Mouse (Mus musculus) gastrocnemius, adult 8-10 months (tissue): ENCODE data around the gene 1700034J05Rik. TPM values are rescaled to one million over a fixed set of nuclear protein-coding genes. Genes with fewer than 3 reads are reported as not detected.

Experiments
- DNase-seq, 2 experiments: peaks; one replicate each; pipeline ENCODE4 v3.0.0; 2022; ENCODE audit warnings: low spot score in 2 of 2
- total RNA-seq, 4 experiments: library from RNA; stranded (reverse); gene quantifications; 2 replicates each; pipeline ENCODE4 v1.2.4; 2022

Gene 1700034J05Rik
- total RNA-seq, 4 experiments from 2014 or later, result not detected

DNA sequence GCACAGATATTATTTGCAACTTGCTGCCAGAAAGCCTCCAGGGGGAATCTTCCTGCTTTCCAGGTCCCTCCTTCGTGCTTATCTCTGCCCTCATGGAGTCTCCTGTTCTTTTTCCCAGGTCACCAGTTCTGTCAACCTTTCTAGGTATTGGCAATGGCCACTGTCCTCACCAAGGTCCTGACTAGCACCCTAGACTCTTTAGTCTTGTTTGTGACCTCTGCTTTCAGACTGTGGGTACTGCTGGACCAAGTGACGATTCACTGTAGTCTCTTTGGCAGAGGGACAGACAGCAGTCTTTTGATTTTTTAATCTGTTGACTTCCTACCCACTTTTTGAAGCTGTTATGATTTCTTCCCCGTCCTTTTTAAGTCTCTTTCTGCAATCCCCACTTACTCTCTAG lies 26.1 kb downstream of the 1700034J05Rik start:
- no peak for DNase-seq

DNA sequence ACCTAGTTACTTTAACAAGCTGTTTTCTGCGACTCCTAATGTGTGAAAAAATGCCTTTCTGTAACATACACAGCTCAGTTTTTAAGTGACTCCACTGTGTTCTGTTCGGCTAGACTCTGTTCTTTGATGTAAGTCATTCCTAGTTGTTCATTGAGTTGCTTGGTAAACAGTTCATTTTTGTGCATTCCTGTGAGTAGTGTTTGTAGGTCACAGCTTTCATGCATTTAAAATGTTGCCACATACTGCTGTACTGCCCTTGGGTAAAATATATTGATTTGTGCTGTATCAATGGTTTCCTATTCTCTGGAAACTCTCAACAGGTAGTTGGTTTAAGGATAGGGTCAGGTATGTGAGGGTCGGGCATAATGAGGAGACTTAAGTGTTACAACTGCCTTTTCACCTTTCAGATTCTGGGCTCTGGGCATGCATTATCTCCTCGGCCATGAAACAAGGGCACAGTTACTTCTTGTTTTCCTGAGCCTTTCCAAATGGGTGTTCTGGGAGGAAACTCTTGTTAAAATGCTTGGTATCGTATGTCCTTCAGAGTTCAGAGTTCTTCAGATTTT lies 27.7 kb downstream of the 1700034J05Rik start:
- DNase-seq, result no peak

DNA sequence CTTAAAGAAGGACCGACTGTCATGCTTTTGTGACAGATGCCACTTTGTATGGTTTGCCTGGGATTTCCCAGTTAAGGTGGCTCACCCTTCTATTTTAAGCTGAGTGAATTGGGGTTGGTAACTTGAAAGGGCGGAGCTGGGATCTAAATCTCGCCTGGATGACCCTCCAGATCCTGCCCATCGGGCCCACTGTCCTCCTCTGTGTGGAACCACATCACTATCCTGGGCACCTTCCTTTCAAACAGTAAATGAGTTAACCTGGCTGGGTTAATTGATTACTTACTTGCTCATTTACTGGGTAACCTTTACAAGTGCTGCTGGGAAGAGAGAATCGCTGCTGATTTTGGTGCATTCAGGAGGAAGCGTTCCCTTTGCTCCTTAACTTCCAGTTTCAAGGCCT lies 35.9 kb downstream of the 1700034J05Rik start:
- no peak for DNase-seq

DNA sequence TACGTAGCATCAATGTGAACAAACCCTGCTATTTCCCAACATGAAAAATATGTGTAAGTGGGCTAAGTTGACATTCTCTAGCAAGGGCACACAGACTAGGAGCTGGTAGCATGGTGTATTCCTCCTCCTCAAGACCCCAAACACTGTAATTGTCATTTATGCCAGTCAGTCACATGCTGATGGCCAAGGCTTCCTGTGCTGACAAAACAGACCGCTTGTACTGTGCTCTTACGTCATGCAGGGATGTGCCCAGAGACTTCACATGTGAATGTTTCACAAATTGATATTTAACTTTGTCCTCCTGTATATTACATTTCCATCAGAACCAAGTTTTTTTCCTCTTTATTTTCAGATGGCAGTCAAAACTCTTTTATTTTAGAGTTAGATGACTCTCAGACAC lies 36.8 kb downstream of the 1700034J05Rik start:
- no peak for DNase-seq

DNA sequence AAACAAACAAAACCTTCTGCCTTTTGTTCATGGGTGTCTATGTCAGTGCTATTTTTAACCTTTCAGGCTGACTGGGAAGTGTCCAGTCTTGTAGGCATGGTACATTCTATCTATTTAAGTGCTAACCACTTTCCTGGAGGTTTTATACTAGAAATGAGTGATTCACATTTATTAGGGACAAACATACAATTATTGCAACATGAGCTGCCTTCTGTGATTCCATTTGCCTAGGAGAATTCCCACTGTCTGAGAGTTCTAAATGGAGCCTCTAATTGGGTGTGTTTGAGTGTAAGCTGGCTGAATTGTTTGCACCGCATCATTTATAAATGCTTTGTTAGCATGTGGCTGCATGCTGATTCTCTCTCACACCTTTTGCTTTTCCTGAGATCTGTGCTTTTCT lies 38.4 kb downstream of the 1700034J05Rik start:
- DNase-seq, result no peak

DNA sequence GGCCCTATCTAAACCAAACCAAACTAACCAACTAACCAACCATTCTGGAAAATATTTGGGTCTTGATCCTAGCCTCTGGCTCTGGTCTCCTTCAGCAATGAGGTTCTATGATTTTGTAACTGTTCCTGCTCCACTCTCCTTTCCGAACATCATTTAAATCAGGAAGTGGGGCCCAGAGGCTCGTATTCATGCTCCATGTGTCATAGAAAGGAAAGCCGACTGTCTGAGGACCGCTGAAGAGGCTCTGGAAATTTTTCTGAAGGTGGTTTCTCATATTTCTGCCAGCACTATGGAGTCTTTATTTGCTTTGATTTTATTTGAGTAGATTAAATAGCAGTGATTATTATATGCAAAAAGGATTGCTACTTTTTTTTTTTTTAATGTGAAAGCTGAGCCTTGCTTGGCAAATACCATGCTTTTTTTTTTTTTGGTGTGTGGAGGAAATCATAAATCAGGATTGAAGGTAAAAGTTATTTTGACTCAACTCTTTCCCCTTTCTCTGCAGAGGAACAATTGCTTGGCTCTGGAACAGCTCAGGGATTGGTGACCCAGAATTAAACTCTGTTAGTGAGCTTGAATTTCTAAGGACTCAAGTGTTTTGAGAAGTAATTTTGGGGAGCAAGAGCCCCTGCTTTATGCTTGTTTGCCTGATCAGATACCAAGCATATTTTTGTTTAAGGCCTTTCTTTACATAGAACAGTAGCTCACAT lies 40.6 kb downstream of the 1700034J05Rik start:
- DNase-seq, result no peak

DNA sequence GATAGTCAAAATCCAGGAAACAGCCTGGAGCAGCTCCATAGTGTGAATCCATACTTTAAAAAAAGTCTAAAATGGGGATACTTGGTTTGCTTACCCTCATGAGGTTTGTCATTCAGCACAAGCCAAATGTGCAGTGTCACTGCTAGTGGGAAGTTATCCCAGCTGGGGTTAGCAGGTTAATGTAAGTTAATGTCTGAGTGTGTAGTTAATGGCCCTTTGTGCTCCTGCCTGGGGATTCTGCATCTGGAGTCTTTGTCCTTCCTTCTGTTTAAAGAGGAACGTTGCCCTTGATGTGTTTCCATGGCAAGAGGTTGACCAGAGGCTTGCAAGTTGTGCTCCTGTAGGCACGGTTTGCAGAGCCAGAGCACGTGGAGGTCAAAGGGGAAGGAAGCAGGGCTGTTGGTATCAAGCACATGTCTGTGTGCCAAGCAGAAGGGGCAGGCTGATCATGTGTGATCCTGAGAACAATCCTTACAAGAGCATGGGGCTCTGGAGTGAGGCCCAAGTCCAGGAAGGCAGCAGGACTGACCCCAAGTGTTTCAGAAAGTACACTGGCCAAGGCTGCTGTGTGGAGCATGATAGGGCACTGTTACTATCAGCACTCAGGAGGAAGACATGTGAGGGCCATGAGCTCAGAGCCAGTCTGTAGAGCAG lies 41.3 kb downstream of the 1700034J05Rik start:
- no peak for DNase-seq

DNA sequence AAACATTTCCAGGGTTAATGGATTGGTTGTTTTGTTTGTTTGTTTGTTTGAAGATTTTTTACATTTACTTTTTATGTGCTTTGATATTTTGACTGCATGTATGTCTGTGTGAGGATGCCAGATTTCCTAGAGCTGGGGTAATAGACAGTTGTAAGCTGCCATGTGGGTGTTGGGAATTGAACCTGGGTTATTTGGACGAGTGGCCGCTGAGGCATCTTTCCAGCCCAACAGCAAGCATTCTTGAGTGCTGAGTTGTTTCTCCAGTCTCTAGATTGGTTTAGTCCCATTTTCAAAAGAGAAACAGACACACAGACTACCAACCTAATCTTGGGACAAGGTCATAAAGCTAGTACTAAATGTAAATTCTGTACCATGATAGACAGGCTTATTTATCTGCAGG lies 43.4 kb downstream of the 1700034J05Rik start:
- no peak for DNase-seq

DNA sequence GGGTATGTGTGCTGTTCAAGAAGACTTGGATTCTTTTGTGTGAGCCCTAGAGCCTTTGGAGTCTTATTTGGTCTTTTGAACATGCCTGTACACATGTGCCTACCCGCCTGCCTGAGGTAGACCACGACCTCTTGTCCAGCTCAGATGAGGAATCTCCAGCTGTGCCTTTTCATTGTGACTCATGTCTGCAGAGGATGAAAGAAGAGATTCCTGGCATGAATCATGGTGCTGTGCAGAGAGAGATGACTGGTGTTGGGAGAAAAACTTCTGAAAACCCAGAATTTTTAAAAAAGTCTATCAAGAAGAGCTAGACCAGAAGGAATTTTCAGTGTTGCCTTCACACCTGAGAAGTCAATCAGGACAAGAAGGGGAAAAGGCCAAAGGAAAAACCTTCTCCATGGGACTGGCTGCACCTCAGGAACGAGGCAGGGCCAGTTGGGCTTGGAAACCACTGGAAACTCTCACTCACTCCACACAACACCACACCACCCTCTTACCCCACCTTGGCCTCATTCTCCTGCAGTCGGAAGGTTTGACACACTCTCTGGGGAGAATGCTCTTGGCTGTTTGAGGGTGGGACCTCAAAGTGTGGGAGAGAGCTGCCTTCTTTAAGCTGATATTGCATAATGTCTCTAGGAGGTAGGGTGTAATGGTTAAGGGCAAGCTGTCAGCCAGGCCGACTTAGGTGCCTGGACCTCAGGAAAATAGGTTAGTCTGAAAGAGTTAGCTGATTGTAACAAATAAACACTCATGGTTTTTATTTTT lies 44.3 kb downstream of the 1700034J05Rik start:
- no peak for DNase-seq

DNA sequence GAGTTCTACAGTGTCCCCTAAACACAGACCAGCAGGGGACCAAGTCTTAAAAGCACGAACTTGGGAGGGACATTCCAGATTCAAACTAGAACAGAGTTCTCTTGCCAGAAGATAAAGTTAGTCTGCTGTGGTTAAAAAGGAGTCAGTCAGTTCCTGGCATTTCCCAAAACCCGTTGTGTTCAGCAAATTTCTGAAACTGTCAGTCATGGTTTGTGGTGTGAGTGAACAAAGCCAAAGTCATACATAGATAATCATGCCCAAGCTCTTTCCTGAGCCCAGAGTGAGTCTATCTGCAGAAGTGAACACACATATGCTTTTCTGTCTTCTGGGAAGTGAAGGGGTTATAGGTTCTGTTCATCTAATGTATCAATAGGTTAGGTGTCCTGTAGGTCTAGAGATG lies 45.4 kb downstream of the 1700034J05Rik start:
- DNase-seq, result no peak

DNA sequence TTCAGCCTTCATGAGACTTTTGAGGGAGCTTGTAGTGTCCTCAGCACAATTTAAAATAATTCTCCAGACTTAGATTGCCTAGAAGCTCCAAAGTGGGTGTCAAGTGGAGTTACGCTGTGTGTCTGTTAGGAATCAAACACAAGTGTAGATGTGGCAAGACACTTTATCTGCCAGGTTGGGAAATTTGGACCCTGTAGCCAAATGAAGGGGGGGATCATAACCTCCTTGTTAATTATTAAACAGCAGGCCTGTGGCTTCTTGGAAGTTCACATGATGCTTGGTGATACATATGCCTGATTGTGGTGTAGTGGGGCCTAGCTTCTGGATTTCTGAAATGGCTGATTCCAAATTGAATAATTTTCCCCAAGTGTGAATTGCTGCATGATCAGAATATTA lies 46.4 kb downstream of the 1700034J05Rik start:
- DNase-seq, result no peak

DNA sequence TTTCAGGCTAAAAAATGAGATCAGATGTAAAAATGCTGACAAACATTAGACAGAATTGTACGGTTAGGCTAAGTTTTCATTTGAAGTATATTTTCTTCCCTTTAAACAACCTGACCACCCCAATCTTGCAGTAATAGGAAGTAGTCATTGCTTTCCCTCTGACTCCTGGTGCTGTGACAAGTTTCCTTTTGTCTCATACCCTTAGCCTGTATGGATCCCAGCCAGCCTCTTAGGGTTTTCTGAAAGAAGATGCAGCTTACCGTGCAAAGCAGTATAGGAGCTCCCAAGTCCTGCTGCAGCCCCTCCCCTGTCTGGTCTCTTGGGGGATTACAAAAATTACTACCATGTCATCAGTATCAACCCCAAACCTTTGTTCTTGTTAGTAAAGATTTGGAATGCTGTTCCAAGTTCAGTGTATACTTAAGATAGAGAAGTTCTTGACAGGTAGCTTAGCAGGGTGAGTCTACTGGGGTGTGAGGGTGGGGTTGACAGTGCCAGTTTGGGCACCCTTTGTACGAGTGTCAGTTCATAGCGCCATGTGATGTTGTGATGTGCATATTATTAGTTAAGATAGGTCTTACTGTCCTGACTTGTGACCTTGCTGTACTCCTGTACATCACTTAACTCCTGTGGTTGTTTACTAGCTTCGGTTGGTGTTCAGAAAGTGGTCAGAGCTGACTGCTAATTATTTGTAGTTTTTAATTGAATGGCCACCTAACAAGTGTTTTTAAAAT lies 47.0 kb downstream of the 1700034J05Rik start:
- DNase-seq, result no peak

DNA sequence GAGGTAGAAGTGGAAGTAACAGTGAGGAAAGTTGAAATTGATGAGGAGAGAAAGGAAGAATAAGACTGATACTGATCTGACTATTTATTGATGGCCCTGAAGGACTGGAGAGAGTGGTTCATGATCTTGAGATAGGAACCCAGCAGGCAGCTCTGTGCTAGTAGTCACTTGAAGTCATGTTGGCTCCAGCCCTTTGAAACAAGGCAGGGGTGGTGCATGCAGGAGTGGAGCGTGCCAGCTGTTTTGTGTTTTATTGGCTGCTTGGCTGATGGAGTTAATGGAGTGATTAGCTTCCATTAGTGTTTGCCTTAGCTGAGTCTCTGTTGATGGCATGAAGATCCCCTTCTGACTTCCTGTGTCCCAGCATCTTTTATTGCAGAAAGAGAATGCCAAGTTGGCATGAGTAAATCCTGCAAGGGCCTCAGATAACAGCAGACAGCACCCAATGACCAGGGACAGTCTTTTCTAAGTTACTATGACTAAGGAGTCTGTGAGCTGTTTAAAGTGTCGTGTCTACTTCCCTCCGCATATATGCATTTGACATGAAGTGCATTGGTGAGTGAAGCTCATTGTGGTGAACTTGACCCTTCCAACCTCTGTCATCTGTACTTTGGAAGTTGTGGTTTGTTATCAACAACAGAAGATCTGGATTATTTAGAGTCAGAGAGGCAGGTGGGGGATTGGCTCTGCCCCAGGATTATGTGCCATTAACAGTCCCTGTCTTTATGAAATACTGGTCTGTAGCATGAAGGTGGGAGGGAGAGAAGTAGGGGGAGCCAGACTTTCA lies 48.0 kb downstream of the 1700034J05Rik start:
- DNase-seq, result no peak

DNA sequence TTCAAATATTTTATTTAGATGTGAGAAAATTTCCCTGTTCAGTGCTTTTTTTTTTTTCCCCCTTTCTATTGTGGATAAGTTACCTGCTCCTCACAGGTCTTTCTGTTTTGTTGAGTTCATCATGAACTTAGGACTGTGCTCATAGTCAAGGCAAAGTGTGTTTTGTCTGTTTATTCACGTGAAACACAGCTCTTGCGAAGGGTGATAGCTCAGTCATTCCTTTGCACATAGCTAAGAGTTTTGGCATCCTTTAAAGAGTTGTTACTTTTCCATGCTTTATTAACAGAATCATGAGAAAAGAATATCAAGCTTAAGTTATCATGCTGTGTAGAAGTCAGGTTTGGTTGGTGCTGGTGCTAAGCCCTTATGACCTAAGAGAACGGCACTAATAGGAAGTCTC lies 49.5 kb downstream of the 1700034J05Rik start:
- no peak for DNase-seq

DNA sequence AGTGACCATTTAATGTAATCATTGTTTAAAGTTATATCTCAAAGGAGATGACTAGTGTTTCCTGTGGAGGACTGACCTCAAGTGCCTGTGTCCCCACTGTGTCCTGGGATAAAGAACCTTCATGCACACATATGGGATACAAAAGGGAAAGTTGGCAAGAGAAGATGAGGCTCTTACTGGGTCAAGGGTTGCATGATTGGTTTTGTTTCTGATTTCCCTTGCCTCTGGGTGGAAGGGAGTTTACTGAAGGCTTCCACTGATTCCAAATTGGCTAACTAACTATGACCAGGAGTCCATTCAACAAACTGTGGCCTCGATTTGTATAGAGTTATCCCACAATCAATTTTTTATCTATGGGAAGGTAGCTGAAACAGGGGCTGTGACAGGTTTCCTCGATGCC lies 50.6 kb downstream of the 1700034J05Rik start:
- no peak for DNase-seq

DNA sequence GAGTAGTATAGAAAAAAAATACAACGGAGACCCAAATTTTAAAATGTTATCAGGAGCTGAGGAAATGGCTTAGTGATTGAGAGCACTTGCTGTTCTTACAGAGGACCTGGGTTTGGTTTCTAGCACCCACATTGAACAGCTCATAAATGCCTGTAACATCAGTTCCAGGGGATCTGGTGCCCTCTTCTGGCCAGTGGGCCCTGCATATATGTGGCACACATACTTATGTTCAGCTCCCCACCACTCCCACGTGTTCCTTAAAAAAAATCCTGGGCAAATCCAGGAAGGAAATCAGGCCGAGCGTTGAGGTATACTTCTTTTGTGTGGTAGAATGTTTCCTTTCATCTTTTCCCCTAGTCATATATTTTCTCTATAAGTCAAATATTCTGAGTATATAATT lies 52.3 kb downstream of the 1700034J05Rik start:
- no peak for DNase-seq
